Mouse (Mus musculus): ENCODE measurements at regions not wholly inside any gene's neighbourhood (a gene's known extent, or its start where the extent isn't known, plus 50 kb on each side); places are given as distances from the start of the nearest gene placed in this dataset.
A peak's percentile ranks its signal among the peaks of the same experiment; 100 is the strongest.

GRCm38 (mm10) chr9:71058655-71059054, 106.6 kb upstream of the Lipc start:
- DNase-seq, result no peak

DNA sequence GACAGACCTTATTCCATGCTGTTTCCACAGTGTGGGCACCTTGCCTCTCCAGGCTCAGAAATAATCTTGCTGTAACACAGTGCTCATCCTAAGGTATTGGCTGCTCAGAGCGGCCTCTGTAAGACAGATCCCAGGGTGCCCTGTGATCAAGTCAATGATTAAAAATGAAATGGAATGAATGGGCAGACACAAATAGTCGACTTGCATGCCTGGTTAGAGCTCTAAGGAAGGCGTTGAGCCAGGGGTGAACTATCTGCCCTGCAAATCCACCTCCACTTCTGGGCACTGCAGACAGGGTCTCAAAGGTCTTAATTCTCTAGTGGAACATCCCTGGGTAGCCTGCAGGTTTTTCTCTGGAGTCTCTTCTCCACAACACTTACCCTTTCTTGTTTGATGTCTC, 104.8 kb upstream of the Lipc start:
- DNase-seq, result no peak

DNA sequence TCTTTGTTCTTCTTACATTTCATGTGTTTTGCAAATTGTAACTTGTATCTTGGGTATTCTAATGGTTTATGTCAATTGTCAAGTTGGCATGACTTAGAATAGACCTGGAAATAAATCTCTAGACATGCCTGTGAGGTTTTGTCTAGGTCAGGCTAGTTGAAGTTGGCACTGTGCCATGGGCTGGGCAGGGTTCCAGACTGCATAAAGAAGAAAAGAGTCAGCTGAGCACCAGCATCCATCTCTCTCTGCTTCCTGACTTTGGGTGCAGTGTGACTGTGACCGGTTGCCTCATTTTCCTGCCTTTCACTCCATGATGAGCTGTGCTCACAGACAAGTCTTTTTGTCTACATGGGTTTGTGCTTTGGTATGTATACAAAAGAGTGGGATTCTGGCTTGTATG, 91.9 kb upstream of the Lipc start:
- peak; percentile 84 for DNase-seq

GRCm38 (mm10) chr9:71035286-71035685, 83.3 kb upstream of the Lipc start:
- DNase-seq, result no peak

DNA sequence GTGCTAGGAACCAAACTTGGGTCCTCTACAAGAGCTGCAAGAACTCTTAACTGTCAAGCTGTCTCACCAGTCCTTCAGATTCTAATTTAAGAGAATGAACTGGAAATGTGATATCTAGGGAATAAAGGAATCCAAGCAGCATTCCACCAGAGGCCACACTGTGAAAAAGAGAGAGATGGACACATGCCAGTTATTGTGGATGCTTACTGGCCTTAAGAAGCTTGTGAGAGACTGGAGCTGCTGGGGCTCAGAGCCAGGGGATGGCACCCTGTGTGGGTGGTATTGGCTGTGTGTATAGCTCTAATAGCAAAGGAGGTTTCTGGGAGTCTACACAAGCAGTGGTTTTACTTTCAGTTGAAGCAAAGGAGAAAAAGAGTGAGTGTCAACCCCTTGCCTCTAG, 80.1 kb upstream of the Lipc start:
- DNase-seq, result no peak

- DNase-seq, result no peak
Measured at GRCm38 (mm10) chr9:71030203-71030921, 78.3 kb upstream of the Lipc start.

GRCm38 (mm10) chr9:71028102-71028501, 76.1 kb upstream of the Lipc start:
- DNase-seq, result no peak

DNA sequence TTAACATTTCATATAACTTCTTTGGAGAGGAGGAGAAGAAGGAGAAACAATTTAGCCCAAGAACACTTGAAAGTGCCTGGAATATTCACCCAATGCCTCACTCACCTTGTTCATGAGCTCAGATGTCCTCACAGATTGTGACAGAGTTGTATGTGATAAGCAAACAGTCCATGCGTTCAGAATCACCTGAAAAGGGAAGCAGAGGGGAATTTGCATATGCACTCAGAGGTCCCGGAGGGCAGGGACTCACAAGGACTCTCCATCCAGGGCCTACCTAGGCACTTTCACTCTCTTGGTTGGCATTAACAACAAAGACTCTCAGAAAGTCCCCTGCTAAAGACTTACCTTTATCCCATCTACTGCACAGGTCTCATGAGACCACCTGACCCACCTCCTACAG, 75.6 kb upstream of the Lipc start:
- no peak for DNase-seq

DNA sequence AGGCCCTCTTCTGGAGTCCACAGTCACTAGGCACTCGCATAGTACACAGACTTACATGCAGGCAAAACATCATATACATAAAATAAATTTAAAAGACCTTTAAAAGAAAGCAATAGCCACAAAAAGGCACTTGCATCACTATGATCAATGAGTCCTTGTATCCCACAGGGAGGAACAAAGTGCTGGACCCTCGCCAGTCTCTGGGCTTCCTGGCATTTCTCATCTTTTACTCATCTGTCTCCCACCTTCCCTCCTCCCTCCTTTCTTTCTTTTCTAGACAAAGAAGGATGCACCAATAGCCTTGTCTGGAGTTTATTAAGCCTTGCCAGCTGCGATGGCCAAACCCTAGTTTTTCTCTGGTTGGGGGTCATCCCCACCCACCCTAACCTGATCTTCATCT, 73.2 kb upstream of the Lipc start:
- peak; percentile 20 to 30 for DNase-seq

DNA sequence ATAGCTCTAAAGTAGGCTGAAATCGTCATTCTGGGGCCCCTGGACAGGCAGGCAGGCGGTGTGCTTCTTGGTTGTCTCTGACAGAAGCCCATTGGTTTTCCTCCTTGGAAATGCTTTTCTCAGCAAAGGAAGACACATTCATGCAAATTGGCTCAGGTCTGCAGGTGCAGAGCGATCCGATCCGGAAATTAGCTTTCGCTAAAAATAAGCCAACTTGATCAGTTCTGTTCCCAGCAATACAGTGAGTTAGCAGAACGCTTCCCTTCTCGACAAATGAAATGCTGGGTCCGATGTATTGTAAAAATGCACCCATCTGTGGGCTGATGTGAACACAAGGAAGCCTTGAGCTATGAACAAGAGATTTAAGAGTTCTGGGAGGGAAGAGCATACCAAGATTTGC, 66.2 kb upstream of the Lipc start:
- DNase-seq, result no peak

DNA sequence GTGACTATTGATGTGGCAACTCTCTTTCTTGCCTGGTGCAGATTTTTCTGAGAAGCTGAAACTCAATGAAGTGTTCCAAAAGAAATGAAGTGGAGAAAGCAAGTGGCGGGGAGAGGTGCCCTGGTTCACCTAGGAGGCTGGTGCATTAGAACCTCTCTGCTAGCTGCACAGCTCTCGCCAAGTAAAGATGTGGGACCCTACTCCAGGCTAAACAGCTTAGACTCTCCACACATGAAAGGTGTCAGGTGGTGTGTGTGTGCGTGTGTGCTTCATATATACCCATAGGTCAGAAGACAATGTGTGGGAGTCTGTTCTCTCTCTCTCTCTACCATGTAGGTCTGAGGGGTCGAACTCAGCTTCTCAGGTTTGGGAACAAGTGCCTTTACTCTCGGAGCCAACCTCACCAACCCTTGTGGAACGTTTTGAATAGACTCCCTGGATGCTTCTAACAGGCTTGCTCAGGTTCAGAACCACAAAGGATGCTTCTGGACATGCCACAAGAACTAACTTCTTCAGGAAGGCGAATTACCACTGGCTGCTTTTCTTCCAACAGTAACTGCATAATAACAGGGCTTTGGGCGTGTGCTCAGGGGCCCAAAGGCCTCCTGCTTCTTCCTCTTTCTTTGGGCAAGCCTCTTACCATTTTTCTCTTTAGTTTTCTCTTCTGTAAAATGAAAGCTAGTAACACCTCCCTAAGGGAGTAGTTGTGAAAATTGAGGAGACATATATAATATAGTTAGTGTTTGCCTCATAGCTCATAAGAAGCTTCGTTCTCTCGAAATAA, 65.6 kb upstream of the Lipc start:
- DNase-seq, result no peak

DNA sequence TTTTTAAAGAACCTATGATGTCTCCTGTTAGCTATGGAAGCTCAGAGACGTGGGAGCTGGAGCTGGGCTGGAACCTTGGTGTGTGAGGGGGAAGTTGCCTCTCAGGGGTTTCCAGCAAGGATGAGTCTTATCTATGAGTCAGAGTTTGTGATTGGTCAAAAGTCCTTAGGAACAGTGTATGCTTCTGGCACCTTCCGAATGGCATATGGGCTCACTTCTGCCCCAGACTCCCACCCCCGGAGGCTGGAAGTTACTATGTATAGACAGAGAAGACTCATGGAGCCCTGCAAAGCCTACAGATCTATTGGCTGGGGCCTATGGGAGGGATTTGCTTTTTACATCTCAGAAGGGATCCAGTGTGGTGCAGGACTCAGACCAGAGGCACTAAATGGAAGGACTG, 63.9 kb upstream of the Lipc start:
- DNase-seq, result peak; percentile 29 to 35

DNA sequence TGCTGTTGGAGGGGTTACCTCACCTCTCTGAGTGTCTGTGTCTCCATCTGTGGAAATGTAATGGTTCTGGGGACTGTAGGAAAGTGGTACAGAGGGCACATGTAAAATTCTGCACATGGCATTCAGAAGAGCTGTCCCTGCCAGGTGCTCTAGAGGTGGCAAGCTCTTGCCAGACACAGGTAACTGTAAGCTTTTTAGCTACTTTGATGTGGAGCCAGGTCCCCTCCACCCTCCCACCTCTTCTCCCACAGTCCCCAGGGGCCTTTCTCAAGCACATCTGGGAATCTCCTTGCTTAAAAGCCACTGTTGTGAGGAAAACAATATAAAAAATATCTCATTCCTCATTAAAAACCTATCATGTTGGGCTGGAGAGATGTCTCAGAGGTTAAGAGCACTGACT, 63.4 kb upstream of the Lipc start:
- DNase-seq, result peak in 1 of 2 experiments; percentile 32

GRCm38 (mm10) chr9:71012399-71012798, 60.4 kb upstream of the Lipc start:
- DNase-seq, result no peak

DNA sequence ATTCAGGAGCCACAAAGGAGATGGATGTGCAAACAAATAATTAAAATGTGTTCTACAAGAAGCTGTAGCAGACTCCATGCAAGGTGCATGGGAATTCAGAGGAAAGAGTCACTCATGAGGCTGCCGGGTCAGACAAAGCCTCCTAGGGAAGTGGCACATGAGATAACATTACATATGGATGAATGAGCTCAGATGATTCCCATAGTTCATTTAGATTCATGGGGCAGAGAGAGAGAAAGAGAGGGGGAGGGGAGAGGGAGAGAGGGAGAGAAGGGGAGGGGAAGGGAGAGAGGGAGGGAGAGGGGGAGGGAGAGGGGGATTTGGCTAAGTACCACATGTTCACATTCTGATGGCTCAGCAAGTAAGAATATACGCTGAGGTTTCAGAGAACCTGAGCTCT, 52.6 kb upstream of the Lipc start:
- DNase-seq, result no peak

All from cerebellum, postnatal 10 days (tissue).